Mouse (Mus musculus): ENCODE measurements around the gene Sorbs1.

The Sorbs1 gene

DNA sequence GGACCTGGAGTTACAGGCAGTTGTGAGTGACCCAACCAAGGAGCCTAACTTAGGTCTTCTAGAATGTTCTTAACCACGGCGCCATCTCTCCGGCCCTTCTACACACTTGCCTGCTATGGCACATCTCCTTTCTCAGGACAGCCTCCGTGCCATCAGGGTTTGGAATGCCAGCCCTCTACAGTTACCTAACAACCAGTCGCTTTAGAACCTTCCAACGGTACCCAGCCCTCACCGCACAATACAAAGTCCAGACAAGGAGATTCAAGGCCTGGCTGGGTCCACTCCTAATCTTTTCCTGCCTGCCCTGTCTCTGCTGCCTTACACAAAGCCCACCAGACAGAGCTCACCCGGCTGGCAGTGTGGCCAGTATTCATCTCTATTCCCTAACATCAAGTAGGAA, 106.9 kb downstream of the Sorbs1 start:
- DNase-seq (ENCODE audit: low spot score in 2 of 2): no peak

DNA sequence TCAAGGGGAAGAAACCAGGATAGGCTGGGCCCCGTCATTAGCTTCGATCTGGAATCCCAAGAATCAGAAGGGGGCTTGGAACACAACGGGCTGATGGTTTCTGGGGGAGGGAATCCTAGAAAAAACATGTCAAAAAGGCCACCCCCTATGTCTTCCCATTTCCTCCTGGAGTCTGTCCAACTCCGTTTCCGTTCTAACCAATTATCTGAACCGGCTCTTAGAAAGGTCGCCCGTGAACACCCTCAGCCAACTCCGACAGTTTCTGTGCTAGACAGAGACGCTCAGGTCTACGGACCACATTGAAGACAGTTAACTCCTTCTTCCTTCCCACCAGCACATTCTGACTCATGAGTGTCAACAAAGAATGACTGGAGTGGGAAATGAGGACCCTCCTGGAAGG, 107.8 kb downstream of the Sorbs1 start:
- no peak for DNase-seq (ENCODE audit: low spot score in 2 of 2)

GRCm38 (mm10) chr19:40404582-40404981, 109.0 kb downstream of the Sorbs1 start:
- no peak for DNase-seq (ENCODE audit: low spot score in 2 of 2)

DNA sequence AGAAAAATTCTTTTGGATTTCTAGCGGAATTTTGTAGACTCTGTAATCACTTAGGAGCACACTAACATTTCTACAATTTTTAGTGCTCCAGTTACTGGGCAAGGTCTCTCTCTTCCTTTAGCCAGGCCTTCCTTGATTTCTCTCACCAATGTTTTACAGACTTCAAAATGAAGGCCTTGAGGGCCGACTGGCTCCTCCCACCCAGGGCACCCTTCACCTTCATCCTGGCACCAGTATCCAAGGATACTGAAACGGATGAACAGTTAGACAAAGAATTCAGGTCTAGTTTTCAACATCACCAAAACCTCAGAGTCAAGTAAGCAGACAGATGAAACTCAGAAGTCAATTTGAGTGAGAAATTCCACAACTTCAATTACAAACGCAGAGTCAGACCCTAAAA, 109.6 kb downstream of the Sorbs1 start:
- no peak for DNase-seq (ENCODE audit: low spot score in 2 of 2)

GRCm38 (mm10) chr19:40402155-40402963, 111.2 kb downstream of the Sorbs1 start:
- no peak for DNase-seq (ENCODE audit: low spot score in 2 of 2)

DNA sequence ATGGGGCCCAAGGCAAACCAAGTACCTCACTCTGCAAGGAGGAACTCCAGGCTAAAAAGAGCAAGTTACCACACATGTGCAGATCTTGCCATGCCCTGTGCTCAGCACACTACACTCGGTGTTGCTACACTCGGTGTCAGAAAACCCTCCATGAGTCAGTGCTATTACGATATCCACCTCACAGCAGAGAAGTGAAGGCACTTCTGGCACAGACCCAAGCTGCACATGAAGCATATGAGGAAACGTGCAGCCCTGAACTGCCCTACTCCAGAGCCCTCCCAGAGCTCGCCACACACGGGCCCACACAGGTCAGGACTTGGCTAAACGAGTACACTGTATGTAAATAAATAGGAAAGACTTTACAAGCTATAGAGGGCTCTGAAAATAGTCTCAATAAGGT, 112.4 kb downstream of the Sorbs1 start:
- no peak for DNase-seq (ENCODE audit: low spot score in 2 of 2)

GRCm38 (mm10) chr19:40400426-40401030, 113.1 kb downstream of the Sorbs1 start:
- no peak for DNase-seq (ENCODE audit: low spot score in 2 of 2)

- DNase-seq (ENCODE audit: low spot score in 2 of 2): no peak
Measured at GRCm38 (mm10) chr19:40395757-40396661, 117.6 kb downstream of the Sorbs1 start.

DNA sequence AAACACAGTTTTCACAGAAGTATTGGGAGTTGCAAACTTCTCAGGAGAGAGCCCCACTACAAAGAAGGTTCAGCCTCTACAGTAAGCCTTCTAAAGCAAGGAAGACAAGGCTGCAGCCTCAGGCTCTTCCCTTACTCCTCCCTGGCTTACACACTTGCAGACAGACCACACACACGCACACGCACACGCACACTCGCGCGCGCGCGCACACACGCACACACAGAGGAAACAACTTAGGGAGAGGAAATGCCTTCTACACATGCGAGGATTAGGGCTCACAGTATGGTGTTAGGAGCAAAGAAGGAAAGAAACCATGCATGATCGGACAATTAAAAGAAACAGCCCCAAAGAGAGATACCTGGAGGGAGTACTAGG, 118.3 kb downstream of the Sorbs1 start:
- DNase-seq (ENCODE audit: low spot score in 2 of 2): no peak

DNA sequence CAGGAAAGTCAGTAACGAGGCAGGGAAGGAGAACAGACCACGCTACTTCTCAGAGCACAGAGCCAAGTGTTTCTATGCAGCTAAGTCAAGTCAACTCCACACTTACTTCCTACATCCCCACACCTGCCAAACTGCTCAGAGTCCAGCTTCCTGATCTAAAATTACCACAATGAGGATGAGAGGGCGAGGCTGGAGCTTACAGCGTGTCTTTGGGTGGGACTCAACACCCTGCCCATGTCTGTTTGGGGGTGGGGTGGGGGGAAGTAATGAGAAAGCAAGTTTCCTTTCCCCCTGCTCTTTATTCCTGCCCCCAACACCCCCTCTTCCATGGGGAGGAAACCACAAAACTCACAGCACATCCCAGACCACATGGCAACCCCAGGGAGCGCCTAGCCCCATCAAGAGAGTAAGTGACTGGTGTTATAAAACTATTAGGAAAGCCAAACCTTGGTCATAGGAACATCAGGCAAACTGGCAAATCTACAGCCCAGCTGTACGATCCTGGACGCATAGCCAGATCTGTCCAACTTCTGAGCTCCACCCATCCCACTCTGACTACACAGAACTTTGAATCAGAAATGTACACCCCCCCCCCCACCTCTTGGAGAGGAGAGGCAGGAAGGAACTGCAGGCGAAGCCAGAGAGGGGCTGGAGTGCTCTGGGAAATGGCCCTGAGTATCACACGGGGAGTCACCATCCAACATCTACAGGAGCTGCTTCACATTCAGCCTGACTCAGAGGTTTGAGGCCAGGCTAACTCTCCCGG, 118.8 kb downstream of the Sorbs1 start:
- DNase-seq (ENCODE audit: low spot score in 2 of 2): no peak

GRCm38 (mm10) chr19:40392795-40393392, 120.7 kb downstream of the Sorbs1 start:
- no peak for DNase-seq (ENCODE audit: low spot score in 2 of 2)

DNA sequence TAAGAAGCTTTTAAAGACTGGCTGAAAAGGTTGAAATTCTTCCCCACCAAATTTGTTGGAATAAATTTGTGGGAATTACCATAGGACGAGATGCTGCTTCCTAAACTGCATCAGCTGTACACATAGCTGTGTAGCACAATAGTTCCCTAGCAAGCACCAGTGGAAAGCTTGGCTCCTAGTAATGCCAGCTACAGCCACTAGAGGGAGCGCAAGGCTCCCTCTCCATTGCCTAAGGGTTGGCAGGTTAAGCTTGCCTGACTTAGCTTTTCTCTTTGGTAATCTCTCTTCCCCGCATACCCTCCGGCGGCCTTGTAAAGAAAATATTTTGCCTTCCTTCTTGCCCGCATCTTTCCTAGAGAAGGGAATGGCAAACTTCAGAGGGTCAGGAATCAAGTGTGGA, 122.1 kb downstream of the Sorbs1 start:
- peak; percentile 49 to 73 for DNase-seq (ENCODE audit: low spot score in 2 of 2)

- no peak for DNase-seq (ENCODE audit: low spot score in 2 of 2)
Measured at GRCm38 (mm10) chr19:40386916-40387315, 126.7 kb downstream of the Sorbs1 start.

GRCm38 (mm10) chr19:40385334-40385733, 128.2 kb downstream of the Sorbs1 start:
- no peak for DNase-seq (ENCODE audit: low spot score in 2 of 2)

DNA sequence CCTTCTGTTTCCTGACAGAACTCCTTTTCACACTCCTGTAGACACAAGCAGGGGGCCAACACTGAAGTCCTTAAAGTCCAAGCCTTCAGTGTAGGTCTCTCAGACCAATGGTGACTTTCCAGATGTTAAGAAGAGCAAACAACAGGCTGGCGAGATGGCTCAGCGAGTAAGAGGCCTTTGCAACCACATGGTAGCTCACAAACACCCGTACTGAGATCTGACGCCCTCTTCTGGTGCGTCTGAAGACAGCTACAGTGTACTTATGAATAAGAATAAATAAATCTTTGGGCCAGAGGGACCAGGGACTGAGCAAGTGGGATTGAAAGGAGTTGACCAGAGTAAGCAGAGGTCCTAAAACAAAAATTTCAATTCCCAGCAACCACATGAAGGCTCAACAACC, 129.6 kb downstream of the Sorbs1 start:
- no peak for DNase-seq (ENCODE audit: low spot score in 2 of 2)

GRCm38 (mm10) chr19:40380656-40381055, 132.9 kb downstream of the Sorbs1 start:
- no peak for DNase-seq (ENCODE audit: low spot score in 2 of 2)

- DNase-seq (ENCODE audit: low spot score in 2 of 2): no peak
Measured at GRCm38 (mm10) chr19:40380005-40380404, 133.6 kb downstream of the Sorbs1 start.

DNA sequence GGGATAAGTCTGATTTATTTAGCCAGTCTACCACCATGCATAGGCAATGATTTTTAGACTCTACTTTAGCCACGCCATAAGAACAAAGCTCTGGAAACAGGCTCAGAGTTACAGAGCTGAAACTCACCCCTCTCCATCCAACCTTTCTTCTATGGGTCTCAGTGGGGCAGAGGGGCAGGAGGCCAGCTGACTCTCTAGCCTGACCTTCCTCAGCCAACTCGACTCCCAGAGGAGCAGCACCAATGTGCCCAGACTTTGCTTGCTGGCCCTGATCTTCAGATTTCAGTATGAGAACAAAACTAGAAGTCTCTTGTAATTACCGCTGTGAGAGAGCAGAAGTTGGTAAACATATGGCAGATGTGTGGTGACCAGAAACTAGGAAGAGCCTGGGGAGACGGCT, 134.5 kb downstream of the Sorbs1 start:
- no peak for DNase-seq (ENCODE audit: low spot score in 2 of 2)

DNA sequence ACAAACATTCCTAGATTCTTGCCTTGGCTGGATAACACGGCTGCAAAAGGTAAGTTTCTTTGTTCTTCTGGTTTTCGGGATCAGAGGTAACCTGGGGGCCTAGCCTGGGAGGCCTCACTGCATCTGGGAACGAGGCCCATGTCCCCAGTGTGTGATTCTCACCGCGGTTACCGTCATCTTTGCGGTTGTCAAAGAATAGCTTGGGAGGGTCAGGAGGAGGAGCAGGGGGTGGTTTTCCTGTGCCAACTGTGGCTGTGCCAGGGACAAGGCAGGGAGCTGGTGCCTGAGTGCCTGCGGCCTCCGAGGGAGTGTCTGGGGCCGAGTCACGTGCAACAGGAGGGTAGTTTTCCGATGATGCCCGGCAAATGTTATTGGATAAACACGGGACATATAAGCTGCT, 135.9 kb downstream of the Sorbs1 start:
- no peak for DNase-seq (ENCODE audit: low spot score in 2 of 2)

- no peak for DNase-seq (ENCODE audit: low spot score in 2 of 2)
Measured at GRCm38 (mm10) chr19:40376566-40377281, 136.9 kb downstream of the Sorbs1 start.

DNA sequence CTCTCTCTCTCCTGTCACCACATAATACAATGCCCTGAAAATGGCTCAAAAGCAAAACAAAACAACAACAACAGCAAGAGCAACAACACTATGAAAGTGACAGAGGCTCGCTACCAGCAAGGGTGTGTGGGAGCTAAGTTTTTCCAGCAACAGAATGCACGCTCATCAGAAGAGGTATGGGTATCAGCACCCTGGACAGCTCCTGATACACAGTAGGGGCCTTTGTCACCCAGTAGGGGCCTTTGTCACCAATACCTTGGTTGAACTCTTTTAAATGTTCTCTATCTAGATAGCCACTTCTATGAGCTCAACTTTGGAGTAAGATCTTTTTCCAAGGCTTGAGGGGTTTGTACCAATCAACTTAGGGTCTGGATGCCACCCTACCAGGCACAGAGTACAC, 138.9 kb downstream of the Sorbs1 start:
- DNase-seq (ENCODE audit: low spot score in 2 of 2): no peak

Measured in thymus, postnatal 10 days (tissue).